Mouse (Mus musculus) megakaryocyte progenitor cell, adult 5-6 weeks (primary cell): ENCODE measurements around the gene Ypel2. TPM values are rescaled to one million over a fixed set of nuclear protein-coding genes. Genes with fewer than 3 reads are reported as not detected.

Experiments used
- ATAC-seq: replicated peaks from 2 replicates; pipeline ENCODE4 v1.8.0; 2016; ENCODE audit warnings: mild to moderate bottlenecking, moderate TSS enrichment, inconsistent platforms; ENCODE audit not compliant: poor library complexity
- total RNA-seq, 2 experiments: library from RNA; stranded (forward) in 1 of 2; stranded (reverse) in 1 of 2; fragments of 157-497, 149-512 nt in 1 of 2; fragments of 200-1000 nt in 1 of 2; gene quantifications; 2 replicates each; pipeline versions ENCODE4 v1.2.3 to v1.2.4; 2015 to 2017

Ypel2 gene
- total RNA-seq, 2 experiments from 2014 or later: 5.8 to 8.6 TPM

- ATAC-seq: peak; percentile 65
Observed at GRCm38 (mm10) chr11:86963027-86963426, 30.5 kb downstream of the Ypel2 start.

- no peak for ATAC-seq
Observed at GRCm38 (mm10) chr11:86962362-86962761, 31.1 kb downstream of the Ypel2 start.

DNA sequence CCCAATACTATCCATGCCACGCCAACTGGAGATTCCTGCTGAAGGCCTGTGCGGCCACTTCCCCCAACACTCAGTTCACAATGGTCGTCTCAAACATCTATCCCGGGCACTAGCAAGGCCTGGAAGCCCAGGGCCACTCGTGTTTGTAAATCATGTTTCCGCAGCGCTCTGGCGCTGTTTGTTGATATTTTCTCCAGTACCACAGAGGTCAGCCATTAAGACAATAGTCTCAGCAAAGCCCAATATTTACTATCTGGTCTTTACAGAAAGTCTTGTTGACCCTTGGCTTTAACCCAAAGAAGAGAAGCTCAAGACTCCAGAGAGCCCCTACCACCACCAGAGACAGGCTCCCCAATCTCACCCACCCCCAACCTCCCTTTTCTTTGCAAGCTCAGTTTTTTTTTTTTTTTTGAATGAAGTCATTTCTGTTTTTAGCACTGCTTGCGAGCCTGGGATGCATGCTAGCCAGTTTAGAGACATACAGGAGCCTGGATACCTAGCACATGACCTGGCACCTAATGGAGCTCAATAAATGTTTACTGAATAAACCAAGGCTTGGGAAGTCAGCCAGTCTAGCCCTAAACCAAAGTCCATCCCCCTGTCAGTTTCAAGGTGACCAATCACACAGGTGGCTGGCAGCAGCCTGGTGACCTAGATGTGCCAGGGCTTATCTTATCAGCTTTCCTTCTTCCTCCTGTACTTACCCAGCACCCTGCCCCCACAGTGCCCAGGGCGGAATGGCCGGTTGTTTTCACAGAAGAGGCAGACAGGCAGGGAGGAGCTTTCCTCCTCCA, 31.8 kb downstream of the Ypel2 start:
- peak; percentile 46; the same call in 1 of the 2 replicates for ATAC-seq

DNA sequence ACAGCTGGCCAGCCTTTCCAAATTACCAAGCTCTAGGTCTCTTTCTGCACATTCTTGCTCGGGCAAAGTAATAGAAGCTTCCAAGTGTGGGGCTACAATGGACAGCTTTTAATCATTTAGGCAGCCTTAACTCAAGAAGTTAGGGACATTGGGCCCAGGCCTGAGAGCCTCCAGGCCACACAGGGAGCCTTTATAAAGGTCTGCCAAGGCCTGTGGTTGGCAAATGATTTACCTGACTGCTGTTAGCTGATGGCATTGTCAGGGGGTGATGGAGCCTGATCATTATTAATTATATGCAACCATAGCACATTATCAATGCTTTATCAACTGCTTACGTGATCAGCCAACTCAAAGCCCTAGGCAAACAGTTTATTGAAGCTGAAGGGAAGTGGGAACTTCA, 33.2 kb downstream of the Ypel2 start:
- ATAC-seq: no peak

DNA sequence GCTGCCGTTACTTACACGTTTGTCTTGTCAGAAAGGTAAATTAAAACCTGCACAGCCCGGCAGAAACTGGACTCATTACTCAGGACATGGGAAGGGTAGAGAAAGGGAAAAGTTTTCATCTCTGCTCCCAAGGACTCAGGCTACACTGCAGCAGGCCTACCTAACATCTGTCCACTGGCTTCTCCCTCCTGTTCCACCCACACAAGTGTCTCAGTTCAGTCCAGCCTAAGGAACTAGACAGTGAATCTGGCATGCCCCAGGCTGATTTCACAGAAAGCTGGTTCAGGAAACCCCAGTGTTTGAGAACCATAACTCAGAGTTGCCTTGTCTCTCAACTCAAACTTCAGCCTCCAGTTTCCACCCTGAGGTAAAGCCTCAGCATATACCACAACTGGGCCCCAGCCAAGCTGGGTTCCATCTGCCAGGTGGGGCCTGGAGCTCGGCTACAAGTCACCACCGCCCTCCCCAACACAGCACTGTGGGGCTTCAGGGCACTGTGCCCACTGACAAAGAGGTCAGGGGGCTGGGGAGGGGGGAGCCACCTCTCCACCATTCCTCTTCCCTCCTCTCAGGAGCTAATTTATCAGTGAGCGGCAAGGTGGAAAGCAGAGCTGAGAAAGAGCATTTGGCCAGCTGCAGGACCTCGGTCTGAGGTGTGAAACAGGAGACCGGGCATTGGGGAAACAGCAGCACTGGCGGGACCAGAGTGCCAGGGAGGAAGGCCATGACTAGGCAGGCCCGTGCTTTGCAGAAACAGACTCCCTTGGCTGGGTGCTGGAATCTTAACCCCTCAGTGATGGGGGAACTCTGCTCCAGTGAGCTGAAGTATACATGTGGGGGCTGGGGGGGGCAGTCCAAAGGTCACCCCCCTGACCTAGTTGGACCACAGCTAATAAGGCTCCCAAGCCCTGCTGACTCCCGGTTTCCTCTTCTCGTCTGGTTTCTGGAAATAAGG, 34.5 kb downstream of the Ypel2 start:
- ATAC-seq: 0 out of 2 replicates have a peak, but pooled peaks have one; percentile 10

GRCm38 (mm10) chr11:86958182-86958581, 35.3 kb downstream of the Ypel2 start:
- no peak for ATAC-seq

DNA sequence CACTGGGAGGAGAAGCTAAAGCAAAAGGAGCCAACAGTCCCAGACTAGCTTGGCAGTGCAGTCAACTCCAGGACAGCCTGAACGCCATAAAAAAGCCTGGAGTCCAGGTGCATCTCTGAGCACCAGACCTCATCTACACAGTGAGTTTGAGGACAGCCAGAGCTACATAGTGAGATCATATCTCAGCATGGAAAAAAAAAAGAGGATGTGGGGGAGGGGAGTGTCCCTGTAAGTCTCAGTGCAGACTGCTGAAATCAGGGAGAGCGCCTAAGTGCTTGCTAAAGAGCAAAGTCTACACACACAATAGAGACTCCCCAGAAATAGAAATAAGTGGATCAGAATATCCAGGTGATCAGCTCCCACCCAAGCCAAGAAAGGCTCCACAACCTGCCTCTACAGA, 37.1 kb downstream of the Ypel2 start:
- peak; percentile 52 for ATAC-seq

DNA sequence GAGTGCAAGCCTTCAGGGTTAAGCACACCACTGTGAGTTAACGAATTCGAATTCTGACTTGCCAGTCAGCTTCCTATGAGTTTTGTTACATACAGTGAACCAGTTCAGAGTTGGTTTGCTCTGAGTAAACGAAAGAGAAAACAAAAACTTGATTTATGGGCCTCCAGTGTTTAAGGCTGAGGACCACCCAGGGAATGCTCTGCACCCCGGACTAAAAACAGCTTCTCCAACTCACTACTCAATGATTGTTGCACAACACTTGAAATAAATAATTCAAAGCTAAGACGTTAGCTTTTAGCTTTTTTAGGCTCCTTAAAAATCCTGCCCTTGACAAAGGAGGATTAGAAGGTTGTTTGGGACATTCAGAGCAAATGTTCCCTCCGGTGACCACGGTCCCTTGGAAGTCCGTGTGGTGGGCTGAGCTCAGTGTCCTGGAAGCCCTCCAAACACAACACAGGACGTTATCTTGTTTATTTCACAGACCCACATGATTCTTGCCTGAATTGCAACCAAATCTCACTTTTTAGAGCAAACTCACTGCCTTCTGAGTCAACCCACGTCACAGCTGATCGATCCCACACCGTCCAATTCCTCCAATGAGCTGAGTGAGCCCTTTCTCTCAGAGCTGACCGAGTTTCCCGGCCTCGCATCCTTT, 38.8 kb downstream of the Ypel2 start:
- no peak for ATAC-seq

DNA sequence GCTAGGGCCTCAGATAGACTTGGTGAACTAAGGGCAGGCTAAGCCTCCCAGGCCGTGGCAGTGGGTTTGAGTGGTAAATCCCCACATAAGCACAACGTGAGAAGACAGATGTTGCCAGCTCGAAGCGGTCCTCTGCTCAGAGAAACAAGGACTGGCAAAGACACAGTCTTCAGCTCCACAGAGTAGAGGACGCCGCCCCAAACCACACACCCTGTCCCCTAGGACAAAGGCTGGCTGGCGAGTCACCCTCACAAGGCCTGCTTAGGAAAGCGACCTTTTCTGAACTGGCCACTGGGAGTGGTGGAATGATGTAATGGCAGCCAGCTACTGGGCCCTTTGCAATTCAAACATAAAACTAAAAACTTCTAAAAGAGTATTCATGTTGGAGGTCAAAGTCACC, 40.4 kb downstream of the Ypel2 start:
- no peak for ATAC-seq

DNA sequence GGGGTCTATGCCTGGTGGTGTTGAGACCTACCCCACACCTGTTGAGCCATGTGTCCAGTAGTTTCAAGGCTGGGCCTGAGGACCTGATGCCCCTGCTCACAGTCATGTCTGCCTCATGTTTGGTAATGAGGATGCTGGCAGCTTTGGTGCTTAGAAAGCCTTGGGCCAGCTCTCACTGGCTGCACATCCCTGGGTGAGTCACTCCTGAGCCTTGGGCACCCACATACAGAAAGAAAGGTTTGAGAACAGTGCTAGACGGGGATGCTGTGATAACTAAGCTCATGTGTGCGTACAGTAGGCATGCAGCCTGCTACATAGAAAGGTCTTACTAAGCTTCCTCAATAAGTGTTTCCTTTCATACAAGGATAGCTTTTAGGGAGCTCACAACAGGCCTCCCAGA, 40.8 kb downstream of the Ypel2 start:
- ATAC-seq: no peak

GRCm38 (mm10) chr11:86951672-86952071, 41.8 kb downstream of the Ypel2 start:
- no peak for ATAC-seq

DNA sequence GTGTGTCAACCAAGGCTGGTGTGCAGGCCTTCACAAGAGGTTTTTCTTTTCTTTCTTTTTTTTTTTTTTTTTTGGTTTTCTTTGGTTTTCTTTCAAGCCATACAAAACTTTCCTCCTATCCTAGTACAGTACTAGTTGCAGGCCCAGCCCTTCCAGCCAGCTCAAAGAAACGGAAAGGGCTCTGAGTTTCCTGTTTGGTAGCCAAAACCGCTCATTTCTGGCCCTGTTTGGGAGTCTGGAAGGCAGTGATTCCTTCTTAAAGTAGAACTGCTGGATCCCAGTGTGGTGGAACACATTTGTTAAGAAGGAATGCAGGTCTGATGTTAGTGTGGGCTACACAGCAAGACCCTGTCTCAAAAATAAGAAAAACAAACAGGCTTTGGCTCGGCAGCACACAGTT, 43.0 kb downstream of the Ypel2 start:
- no peak for ATAC-seq

GRCm38 (mm10) chr11:86949951-86950441, 43.5 kb downstream of the Ypel2 start:
- no peak for ATAC-seq

DNA sequence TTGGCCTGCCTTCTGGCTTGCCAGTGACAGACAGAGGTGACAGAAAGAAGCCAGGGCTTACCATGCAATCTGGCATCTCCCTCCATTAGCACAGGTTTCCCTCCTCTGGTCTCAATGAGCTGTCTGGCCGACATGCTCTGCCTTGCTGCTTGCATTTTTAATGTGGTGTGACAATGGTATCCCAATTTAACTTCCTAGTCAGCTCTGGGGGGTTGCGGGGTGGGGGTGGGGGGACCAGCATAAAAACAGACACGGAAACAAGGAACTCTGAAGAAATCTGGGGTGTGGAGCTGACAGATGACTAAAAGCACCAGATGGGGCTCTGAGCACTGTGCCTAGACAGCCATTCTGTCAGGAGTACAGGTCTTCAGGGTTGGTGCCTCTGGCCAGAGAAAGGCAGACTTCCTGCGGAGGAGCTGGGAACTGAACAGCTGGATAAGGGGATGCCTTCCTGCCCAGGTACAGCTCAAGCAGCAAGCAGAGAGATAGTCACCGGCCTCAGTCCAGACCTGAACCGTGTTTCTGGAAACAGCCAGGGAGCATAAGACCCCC, 46.8 kb downstream of the Ypel2 start:
- no peak for ATAC-seq

DNA sequence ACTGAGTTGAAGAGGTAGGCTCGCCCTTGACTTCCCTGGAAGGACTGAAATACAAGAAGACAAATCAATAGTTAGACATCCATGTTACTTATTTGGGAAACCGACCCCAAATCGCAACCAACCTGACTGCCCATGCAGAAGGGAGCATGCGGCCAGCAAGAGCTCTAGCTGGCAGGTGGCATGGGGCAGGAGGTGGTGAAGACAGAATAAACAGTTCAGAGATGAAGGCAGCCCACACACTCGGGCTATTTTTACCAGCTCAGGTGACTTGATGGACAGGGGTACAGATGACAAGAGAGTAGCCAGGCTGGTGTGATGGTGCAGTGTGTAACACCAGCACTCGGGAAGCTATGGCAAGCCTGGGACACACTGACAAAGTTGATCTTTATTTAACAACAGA, 47.6 kb downstream of the Ypel2 start:
- ATAC-seq: no peak

- no peak for ATAC-seq
Observed at GRCm38 (mm10) chr11:86945058-86945457, 48.4 kb downstream of the Ypel2 start.

- no peak for ATAC-seq
Observed at GRCm38 (mm10) chr11:86944539-86944938, 49.0 kb downstream of the Ypel2 start.

DNA sequence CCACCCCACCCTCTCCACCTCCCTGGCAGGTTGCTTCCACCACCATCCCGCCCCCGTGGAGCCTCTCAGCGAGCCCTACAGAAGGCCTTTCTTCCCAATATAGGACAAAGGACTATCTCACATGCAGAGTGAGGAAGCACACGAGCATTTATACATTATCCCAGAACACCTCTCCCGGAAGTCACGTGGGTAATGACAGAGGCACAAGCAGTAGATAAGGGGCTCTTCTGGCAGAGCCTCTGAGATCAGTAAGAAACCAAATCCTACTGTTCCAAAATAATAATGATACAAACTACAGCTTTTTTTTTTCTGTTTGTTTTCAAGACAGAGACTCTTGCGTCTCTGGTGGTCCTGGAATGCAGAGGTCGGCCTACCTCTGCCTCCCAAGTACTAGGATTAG, 51.6 kb downstream of the Ypel2 start:
- no peak for ATAC-seq

GRCm38 (mm10) chr11:86939503-86939902, 54.0 kb downstream of the Ypel2 start:
- ATAC-seq: no peak

GRCm38 (mm10) chr11:86938551-86938950, 55.0 kb downstream of the Ypel2 start:
- ATAC-seq: no peak

DNA sequence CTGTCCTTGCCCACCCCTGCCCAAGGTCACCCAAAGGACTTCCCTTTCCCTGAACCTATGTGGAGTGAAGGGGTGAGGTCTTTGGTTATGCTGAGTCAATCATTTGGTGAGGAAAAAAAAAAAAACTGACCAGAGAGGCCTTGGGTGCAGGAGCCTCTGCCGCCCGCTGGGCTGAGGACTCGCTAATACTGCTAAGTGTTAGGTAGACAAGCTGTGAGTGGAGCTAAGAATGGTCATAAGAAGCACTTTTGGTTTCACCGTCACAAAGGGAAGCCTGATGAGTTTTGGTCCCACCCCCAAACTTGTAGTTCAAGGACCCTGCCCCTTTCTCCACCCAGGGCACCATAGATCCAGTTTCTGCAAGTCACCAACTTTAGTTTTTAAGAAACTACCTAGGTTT, 55.4 kb downstream of the Ypel2 start:
- ATAC-seq: no peak
